Mouse (Mus musculus): ENCODE measurements around the gene Rhoj.

- no peak for TF ChIP-seq EP300 (IDR thresholded peaks at IDR 0.05; ENCODE audit: insufficient read depth, low read depth, low read length)
- TF ChIP-seq CTCF (IDR thresholded peaks at IDR 0.05) = no peak
- no peak for TF ChIP-seq POLR2A (IDR thresholded peaks at IDR 0.05; ENCODE audit: insufficient read depth, low read depth, low read length)
These were observed 7.7 kb downstream of the Rhoj start for GRCm38 (mm10) chr12:75315851-75316250.

Measured in heart, adult 2 months (tissue).